Mouse (Mus musculus) hindbrain, postnatal 0 days (tissue): ENCODE data around the gene Dis3l2. TPM values are rescaled to one million over a fixed set of nuclear protein-coding genes. Genes with fewer than 3 reads are reported as not detected.

Experiments
- ATAC-seq: fragments of 200-750 bp; cut with Nextera tagmentation; 2 replicates; pipeline ENCODE4 v1.8.0; 2017; ENCODE audit warnings: mild to moderate bottlenecking, moderate TSS enrichment, moderate library complexity
- DNase-seq: peaks from one replicate; pipeline ENCODE4 v3.0.0-alpha.2; 2015; ENCODE audit warnings: low spot score
- H3K27ac ChIP-seq: fragments of 300-500 bp; sonication (generic); 2 replicates; pipeline ENCODE4 v1.5.1; 2014; ENCODE audit warnings: mild to moderate bottlenecking
- H3K27me3 ChIP-seq: fragments of 300-500 bp; sonication (generic); 2 replicates; pipeline ENCODE4 v1.6.1; 2014; ENCODE audit warnings: low read length, mixed read lengths; ENCODE audit not compliant: insufficient read depth
- H3K36me3 ChIP-seq: fragments of 300-500 bp; sonication (generic); 2 replicates; pipeline ENCODE4 v1.6.1; 2014; ENCODE audit warnings: low read length, mixed read lengths; ENCODE audit not compliant: insufficient read depth
- H3K4me1 ChIP-seq: fragments of 300-500 bp; sonication (generic); 2 replicates; pipeline ENCODE4 v1.6.1; 2014; ENCODE audit warnings: antibody characterized with exemption, low read length, mixed read lengths; ENCODE audit not compliant: insufficient read depth
- H3K4me2 ChIP-seq: fragments of 300-500 bp; sonication (generic); 2 replicates; pipeline ENCODE4 v1.6.1; 2014; ENCODE audit warnings: low read depth, mild to moderate bottlenecking, low read length, moderate library complexity, mixed read lengths
- H3K4me3 ChIP-seq: fragments of 300-500 bp; sonication (generic); 2 replicates; pipeline ENCODE4 v1.5.1; 2014; ENCODE audit warnings: low read length
- H3K9ac ChIP-seq: fragments of 300-500 bp; sonication (generic); replicated peaks from 2 replicates; pipeline ENCODE4 v1.6.1; 2014; ENCODE audit warnings: mild to moderate bottlenecking, low read length, moderate library complexity, mixed read lengths
- H3K9me3 ChIP-seq: fragments of 300-500 bp; sonication (generic); 2 replicates; pipeline ENCODE4 v1.6.1; 2016; ENCODE audit warnings: low read length, mixed read lengths
- CTCF ChIP-seq: IDR thresholded peaks from 2 replicates; pipeline ENCODE4 v1.5.1; 2016; ENCODE audit warnings: antibody characterized with exemption, control low read depth, low read depth
- WGBS: fragments of 180-500 bp; shearing (Covaris S2); extraction: QIAGEN DNeasy Blood & Tissue Kit; methylation state at CpG from one replicate; pipeline ENCODE4 v1.1.7; 2014; 5-methylcytosine and 5-hydroxymethylcytosine counted together
- polyA plus RNA-seq: library from polyadenylated mRNA; unstranded; fragments of >200 nt; fragmentation: Nextera tagmentation; extraction: Ambion mirVana; gene quantifications from 2 replicates; pipeline ENCODE4 v1.2.1, GENCODE M21; 2015
- total RNA-seq: library from RNA; depleted of rRNA; stranded (reverse); fragments of >200 nt; gene quantifications from 2 replicates; pipeline ENCODE4 v1.2.3, GENCODE M21; 2014

The Dis3l2 gene
- total and polyA plus RNA-seq, 2 experiments from 2014 or later, result 33.2 to 40.0 TPM

DNA sequence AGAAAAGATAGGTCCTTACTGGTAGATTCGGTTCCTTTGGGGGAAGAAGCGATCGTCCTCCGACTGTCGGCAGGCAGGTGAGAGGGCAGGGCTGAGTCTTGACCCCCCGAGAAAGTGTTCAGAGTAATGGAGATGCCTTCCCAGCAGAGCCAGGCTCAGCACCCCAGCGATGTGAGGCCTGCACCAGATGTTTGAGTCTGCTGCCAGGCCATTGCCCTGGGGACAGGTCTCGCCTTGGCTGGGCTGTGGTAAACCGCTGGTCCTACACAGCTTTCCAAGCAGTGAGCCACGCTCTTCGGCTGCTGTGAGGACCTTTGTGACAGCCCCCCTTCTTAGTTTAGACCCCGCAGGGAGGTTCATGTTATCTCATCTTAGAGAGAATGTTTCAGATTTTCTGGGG, 28.5 kb upstream of the Dis3l2 start:
- Histone ChIP-seq H3K36me3 (no peaks in the 10 kb centered on the region), H3K4me2 (no peak overlapping the region), H3K4me1 (peaks cover 2% of the 10 kb centered on the region; the same call in 1 of the 2 replicates), H3K27me3 (no peaks in the 10 kb centered on the region), H3K27ac (no peak overlapping the region), H3K4me3 (no peak overlapping the region), H3K9me3 (no peaks in the 10 kb centered on the region), H3K9ac (no peak overlapping the region)
- DNase-seq, result no peak
- ATAC-seq, result no peak
- WGBS, result 83% methylated on average over 12 of the region's 12 CpGs
- no peak for TF ChIP-seq CTCF

DNA sequence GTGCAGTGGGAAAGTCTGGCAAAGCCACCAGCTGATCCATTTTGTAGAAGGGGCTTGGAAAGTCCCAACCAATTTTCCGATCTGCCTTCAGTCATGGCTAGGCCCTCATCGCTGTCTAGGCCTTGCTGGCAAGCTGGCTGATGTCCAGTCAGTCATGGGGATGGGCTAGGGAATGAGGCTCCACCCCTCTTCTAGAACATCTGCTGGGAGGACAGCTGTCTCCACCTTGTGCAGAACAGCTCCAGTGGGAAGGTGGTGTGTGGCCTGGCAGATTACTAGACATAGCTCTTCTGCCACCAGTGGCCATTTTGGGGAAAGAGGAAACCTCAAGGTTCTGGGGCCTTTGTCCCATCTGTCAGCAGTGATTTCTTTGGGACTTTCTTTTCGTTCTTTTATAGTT, 26.0 kb upstream of the Dis3l2 start:
- Histone ChIP-seq H3K36me3 (no peaks in the 10 kb centered on the region), H3K4me3 (no peak overlapping the region), H3K4me2 (no peak overlapping the region), H3K27ac (no peak overlapping the region), H3K27me3 (no peaks in the 10 kb centered on the region), H3K4me1 (no peaks in the 10 kb centered on the region), H3K9ac (no peak overlapping the region), H3K9me3 (no peaks in the 10 kb centered on the region)
- no peak for TF ChIP-seq CTCF
- 70% methylated on average over 3 of the region's 3 CpGs for WGBS
- no peak for ATAC-seq
- DNase-seq, result no peak

DNA sequence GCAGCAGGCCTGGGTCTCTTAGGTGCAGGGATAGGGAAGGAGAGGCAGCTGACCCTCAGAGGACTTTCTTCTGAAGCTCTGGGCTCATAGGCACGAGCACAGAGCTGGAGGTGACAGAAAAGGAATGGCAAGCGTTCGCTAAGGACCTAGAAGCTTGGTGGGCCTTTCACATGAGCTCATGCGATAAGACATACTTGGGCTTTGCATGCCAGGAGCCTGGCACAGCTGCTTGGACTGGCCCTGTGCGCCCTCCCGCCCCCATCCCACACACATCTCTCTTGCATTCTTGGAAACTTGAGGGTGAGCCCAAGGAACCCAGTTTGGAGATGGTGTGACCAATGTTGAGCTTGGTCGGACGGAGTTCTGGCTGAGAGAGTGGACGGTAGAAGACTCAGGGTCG, 24.9 kb upstream of the Dis3l2 start:
- Histone ChIP-seq H3K36me3 (no peaks in the 10 kb centered on the region), H3K4me2 (no peak overlapping the region), H3K4me1 (no peaks in the 10 kb centered on the region), H3K27me3 (no peaks in the 10 kb centered on the region), H3K27ac (no peak overlapping the region), H3K9ac (no peak overlapping the region), H3K9me3 (no peaks in the 10 kb centered on the region), H3K4me3 (no peak overlapping the region)
- DNase-seq (no peak), ATAC-seq (no peak)
- 90% methylated on average over 10 of the region's 10 CpGs for WGBS
- no peak for TF ChIP-seq CTCF

DNA sequence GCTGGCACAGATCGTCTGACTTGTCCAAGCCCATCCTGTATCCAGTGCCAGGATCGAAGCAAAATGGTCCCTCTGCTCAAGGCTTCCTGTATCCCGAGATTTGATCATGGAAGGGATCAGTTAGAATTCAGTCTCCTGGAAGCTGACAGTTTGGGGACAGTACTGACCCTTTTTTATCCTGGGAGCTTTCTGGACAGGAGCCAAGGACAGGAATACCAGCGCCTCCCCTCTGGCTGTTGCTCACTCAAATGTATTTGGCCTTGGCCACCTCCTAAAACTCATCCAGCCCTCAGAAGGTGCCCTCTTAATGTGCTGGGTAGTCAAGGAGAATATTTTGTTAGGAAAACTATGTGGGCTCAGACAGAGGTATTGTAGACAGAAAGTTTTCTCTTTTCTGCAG, 16.4 kb upstream of the Dis3l2 start:
- DNase-seq (no peak), ATAC-seq (no peak)
- TF ChIP-seq CTCF, result no peak
- H3K4me3 ChIP-seq, result no peak overlapping the region
- no peak overlapping the region for H3K9ac ChIP-seq
- no peak overlapping the region for H3K27ac ChIP-seq
- H3K9me3 ChIP-seq, result no peaks in the 10 kb centered on the region
- H3K4me2 ChIP-seq, result no peak overlapping the region
- no peaks in the 10 kb centered on the region for H3K4me1 ChIP-seq
- no peaks in the 10 kb centered on the region for H3K36me3 ChIP-seq
- 79% methylated on average over 4 of the region's 4 CpGs for WGBS
- H3K27me3 ChIP-seq, result no peaks in the 10 kb centered on the region

DNA sequence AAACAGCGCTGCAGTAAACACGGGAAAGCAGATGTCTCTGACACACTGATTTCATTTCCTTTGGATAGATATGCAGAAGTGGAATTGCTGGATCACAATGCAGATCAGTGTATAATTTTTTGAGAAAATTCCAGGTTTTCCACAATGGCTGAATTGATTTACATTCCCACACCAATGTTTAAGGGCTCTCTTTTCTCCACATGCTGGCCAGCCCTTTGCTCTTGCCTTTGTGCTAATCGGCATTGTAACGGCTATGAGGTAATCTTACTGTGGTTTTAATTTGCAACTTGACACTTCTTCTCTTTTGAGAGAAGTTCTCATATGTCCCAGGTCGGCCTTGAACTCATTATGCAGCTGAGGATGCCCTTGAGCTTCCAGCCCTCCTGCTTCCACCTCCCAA, 12.6 kb upstream of the Dis3l2 start:
- no peaks in the 10 kb centered on the region for H3K4me1 ChIP-seq
- H3K9ac ChIP-seq, result no peak overlapping the region
- no peak overlapping the region for H3K4me3 ChIP-seq
- H3K27ac ChIP-seq, result no peak overlapping the region
- no peak for ATAC-seq
- no peak for DNase-seq
- no peaks in the 10 kb centered on the region for H3K9me3 ChIP-seq
- TF ChIP-seq CTCF, result no peak
- no peaks in the 10 kb centered on the region for H3K36me3 ChIP-seq
- no peak overlapping the region for H3K4me2 ChIP-seq
- no peaks in the 10 kb centered on the region for H3K27me3 ChIP-seq
- 68% methylated on average over 5 of the region's 5 CpGs for WGBS

DNA sequence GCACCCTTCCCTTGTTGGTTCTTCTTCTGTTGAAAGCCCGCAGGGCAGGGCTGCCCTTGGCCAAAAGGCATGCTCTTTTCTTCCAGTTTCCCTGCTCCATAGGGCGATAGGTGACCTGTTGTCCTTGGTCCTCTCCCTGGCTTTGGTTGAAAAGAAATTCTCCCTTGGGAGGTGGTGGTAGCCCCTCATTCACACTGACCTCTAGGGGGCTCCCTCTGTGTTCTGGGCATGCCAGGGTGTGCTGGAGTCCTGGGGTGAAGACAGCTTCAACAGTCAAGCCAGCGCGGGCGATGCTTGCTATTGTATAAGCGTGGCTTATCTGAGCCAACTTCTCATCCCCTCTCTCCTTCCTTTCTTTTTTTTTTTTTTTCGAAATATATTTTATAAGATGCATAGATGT, 6.7 kb upstream of the Dis3l2 start:
- no peaks in the 10 kb centered on the region for H3K36me3 ChIP-seq
- no peak overlapping the region for H3K27ac ChIP-seq
- no peaks in the 10 kb centered on the region for H3K27me3 ChIP-seq
- no peaks in the 10 kb centered on the region for H3K4me1 ChIP-seq
- ATAC-seq (no peak), DNase-seq (no peak)
- no peaks in the 10 kb centered on the region for H3K9me3 ChIP-seq
- no peak for TF ChIP-seq CTCF
- H3K9ac ChIP-seq, result no peak overlapping the region
- no peak overlapping the region for H3K4me2 ChIP-seq
- WGBS, result 43% methylated on average over 7 of the region's 7 CpGs
- H3K4me3 ChIP-seq, result no peak overlapping the region

DNA sequence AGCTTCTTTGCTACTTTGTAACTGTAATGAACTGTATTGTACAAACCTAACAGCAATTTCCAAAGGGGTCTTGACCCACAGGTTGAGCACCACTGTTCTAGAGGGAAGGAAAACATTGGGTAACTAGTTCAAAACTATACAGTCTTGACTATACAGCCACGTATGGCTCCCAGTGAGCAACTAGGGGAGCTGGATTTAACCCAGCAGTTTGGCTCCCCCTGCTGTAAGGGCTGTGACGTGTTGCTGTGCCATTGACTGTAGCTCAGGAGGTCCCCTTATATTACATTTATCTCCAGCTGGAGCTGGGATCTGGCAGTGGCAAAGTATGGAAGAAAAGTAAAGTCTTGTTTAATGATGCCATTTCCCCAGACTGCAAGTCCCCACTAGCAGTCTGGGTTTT, 4.9 kb upstream of the Dis3l2 start:
- no peak for DNase-seq
- Histone ChIP-seq H3K4me1 (no peaks in the 10 kb centered on the region), H3K9me3 (no peaks in the 10 kb centered on the region), H3K36me3 (no peaks in the 10 kb centered on the region), H3K4me2 (no peak overlapping the region), H3K4me3 (no peak overlapping the region), H3K27ac (no peak overlapping the region), H3K27me3 (no peaks in the 10 kb centered on the region), H3K9ac (no peak overlapping the region)
- ATAC-seq, result no peak
- 34% methylated on average over 2 of the region's 2 CpGs for WGBS
- no peak for TF ChIP-seq CTCF
